Mouse (Mus musculus) small intestine, adult 2 months (tissue): ENCODE measurements around the gene U2af1l4. TPM values are rescaled to one million over a fixed set of nuclear protein-coding genes. Genes with fewer than 3 reads are reported as not detected.

ENCODE experiments used
- H3K27ac ChIP-seq: fragments of 200-500 bp; 2 replicates; pipeline ENCODE4 v1.5.1; 2012; ENCODE audit warnings: low read depth, low read length, control low read depth, inconsistent platforms; ENCODE audit not compliant: insufficient read depth
- H3K27me3 ChIP-seq: fragments of 200-500 bp; 2 replicates; pipeline ENCODE4 v1.6.1; 2012; ENCODE audit warnings: mild to moderate bottlenecking, moderate library complexity, low read length, inconsistent platforms; ENCODE audit not compliant: control insufficient read depth, insufficient read depth
- H3K36me3 ChIP-seq: fragments of 200-500 bp; 2 replicates; pipeline ENCODE4 v1.6.1; 2012; ENCODE audit warnings: mild to moderate bottlenecking, low read length, control low read depth, inconsistent platforms; ENCODE audit not compliant: control insufficient read depth, insufficient read depth
- H3K4me1 ChIP-seq: fragments of 200-500 bp; 2 replicates; pipeline ENCODE4 v1.6.1; 2012; ENCODE audit warnings: low read length, inconsistent platforms, mixed read lengths; ENCODE audit not compliant: control insufficient read depth, insufficient read depth, insufficient read length
- H3K4me3 ChIP-seq: fragments of 200-500 bp; 2 replicates; pipeline ENCODE4 v1.5.1; 2012; ENCODE audit warnings: low read depth, mild to moderate bottlenecking, control low read depth, inconsistent platforms, low read length, moderate library complexity
- CTCF ChIP-seq: fragments of 200-500 bp; IDR thresholded peaks from 2 replicates; pipeline ENCODE4 v1.5.1; 2012; ENCODE audit warnings: low read depth, mild to moderate bottlenecking, control low read depth, inconsistent platforms, low read length, moderate library complexity, mixed read lengths; ENCODE audit not compliant: insufficient replicate concordance, insufficient read length; ENCODE audit errors: extremely low read depth
- POLR2A ChIP-seq: fragments of 200-500 bp; IDR thresholded peaks from 2 replicates; pipeline ENCODE4 v1.6.1; 2012; ENCODE audit warnings: low read depth, mild to moderate bottlenecking, control low read depth, inconsistent platforms, low read length, moderate library complexity
- WGBS: fragments of 180-500 bp; shearing (Covaris S2); methylation state at CpG from one replicate; pipeline ENCODE4 v1.1.7; 2018; 5-methylcytosine and 5-hydroxymethylcytosine counted together
- polyA plus RNA-seq: library from polyadenylated mRNA; depleted of rRNA; stranded (reverse); fragments of >200 nt; gene quantifications from 2 replicates; pipeline ENCODE4 v1.2.3, GENCODE M21; 2012

Gene U2af1l4
- polyA plus RNA-seq, 1 experiment, result 46.5 TPM

- Histone ChIP-seq H3K4me3 (no peak overlapping the region), H3K27me3 (no peaks in the 10 kb centered on the region), H3K4me1 (no peaks in the 10 kb centered on the region), H3K27ac (peak overlapping the region; percentile 13; the same call in 1 of the 2 replicates), H3K36me3 (peaks cover 86% of the 10 kb centered on the region)
- WGBS, result 16% methylated on average over 2 of the region's 2 CpGs
- TF ChIP-seq CTCF, result no peak
- TF ChIP-seq POLR2A, result no peak
Observed at GRCm38 (mm10) chr7:30572969-30573368, 9.9 kb downstream of the U2af1l4 start.

GRCm38 (mm10) chr7:30579950-30580349 lies 16.8 kb downstream of the U2af1l4 start:
- Histone ChIP-seq H3K36me3 (peaks cover 95% of the 10 kb centered on the region), H3K27ac (no peak overlapping the region), H3K4me1 (no peaks in the 10 kb centered on the region), H3K27me3 (no peaks in the 10 kb centered on the region), H3K4me3 (no peak overlapping the region)
- 81% methylated on average over 8 of the region's 8 CpGs for WGBS
- TF ChIP-seq CTCF, result no peak
- no peak for TF ChIP-seq POLR2A

- Histone ChIP-seq H3K36me3 (peaks cover 93% of the 10 kb centered on the region), H3K4me3 (no peak overlapping the region), H3K4me1 (no peaks in the 10 kb centered on the region), H3K27me3 (no peaks in the 10 kb centered on the region), H3K27ac (no peak overlapping the region)
- TF ChIP-seq CTCF, result no peak
- no peak for TF ChIP-seq POLR2A
- 95% methylated on average over 16 of the region's 16 CpGs for WGBS
Observed at GRCm38 (mm10) chr7:30581547-30581946, 18.4 kb downstream of the U2af1l4 start.

DNA sequence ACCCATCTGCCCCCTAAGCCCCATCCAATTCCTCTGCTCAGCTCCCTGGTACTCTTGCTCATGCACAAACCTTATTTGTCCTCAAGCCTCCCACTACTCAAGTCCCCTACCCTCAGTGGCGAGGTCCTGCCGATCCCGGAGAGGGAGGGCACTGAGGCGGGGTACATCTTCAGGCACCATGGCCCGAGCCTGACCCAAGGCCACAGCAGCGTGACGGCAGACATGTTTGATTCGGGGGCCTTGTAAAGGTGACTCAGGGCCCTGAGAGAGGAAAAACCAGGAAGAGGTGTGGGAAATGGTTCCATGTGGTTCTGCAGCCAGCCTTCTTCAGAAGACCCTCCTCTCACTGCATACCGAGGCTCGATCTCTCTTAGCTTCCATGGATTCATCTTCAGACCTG lies 21.2 kb downstream of the U2af1l4 start:
- Histone ChIP-seq H3K36me3 (peaks cover 67% of the 10 kb centered on the region), H3K27ac (no peak overlapping the region), H3K4me3 (no peak overlapping the region), H3K4me1 (peaks cover 3% of the 10 kb centered on the region; the same call in 1 of the 2 replicates), H3K27me3 (no peaks in the 10 kb centered on the region)
- 95% methylated on average over 10 of the region's 10 CpGs for WGBS
- TF ChIP-seq POLR2A (no peak), CTCF (no peak)

- WGBS, result 96% methylated on average over 7 of the region's 7 CpGs
- Histone ChIP-seq H3K36me3 (peaks cover 58% of the 10 kb centered on the region), H3K4me1 (peaks cover 6% of the 10 kb centered on the region), H3K27ac (no peak overlapping the region), H3K27me3 (no peaks in the 10 kb centered on the region), H3K4me3 (no peak overlapping the region)
- TF ChIP-seq POLR2A (no peak), CTCF (no peak)
Observed at GRCm38 (mm10) chr7:30585170-30585569, 22.1 kb downstream of the U2af1l4 start.

GRCm38 (mm10) chr7:30586455-30587020 lies 23.4 kb downstream of the U2af1l4 start:
- H3K27ac ChIP-seq, result no peak overlapping the region
- TF ChIP-seq POLR2A (no peak), CTCF (no peak)
- 90% methylated on average over 28 of the region's 28 CpGs for WGBS
- peaks cover 15% of the 10 kb centered on the region for H3K4me1 ChIP-seq
- peaks cover 46% of the 10 kb centered on the region for H3K36me3 ChIP-seq
- H3K4me3 ChIP-seq, result no peak overlapping the region
- no peaks in the 10 kb centered on the region for H3K27me3 ChIP-seq

GRCm38 (mm10) chr7:30587842-30588667 lies 25.0 kb downstream of the U2af1l4 start:
- WGBS, result 1% methylated on average over 65 of the region's 67 CpGs
- Histone ChIP-seq H3K4me1 (peaks cover 15% of the 10 kb centered on the region), H3K27ac (peak overlapping the region; percentile 60), H3K4me3 (peak overlapping the region; percentile 94), H3K27me3 (no peaks in the 10 kb centered on the region), H3K36me3 (peaks cover 32% of the 10 kb centered on the region)
- TF ChIP-seq POLR2A (no peak), CTCF (0 out of 2 replicates have a peak, but pooled peaks have one; percentile 11)
